Mouse (Mus musculus) MEL (cell line): ENCODE data around the gene Rpusd4. TPM values are rescaled to one million over a fixed set of nuclear protein-coding genes. Genes with fewer than 3 reads are reported as not detected.
A peak's percentile ranks its signal among the peaks of the same experiment; 100 is the strongest.

Experiments used
- DNase-seq: peaks from one replicate; pipeline ENCODE4 v3.0.0; 2011; ENCODE audit warnings: low read depth, low spot score
- H3K27ac ChIP-seq: 2 replicates; pipeline ENCODE4 v1.5.1; 2012; ENCODE audit warnings: low read depth, mild to moderate bottlenecking, control low read depth, low read length, moderate library complexity; ENCODE audit not compliant: control insufficient read depth
- H3K27me3 ChIP-seq, 2 experiments: fragments of 150-350 bp in 1 of 2; sonication (generic) in 1 of 2; 2 replicates each; pipeline ENCODE4 v1.6.1; 2012; ENCODE audit warnings: low read length in 2 of 2, mild to moderate bottlenecking in 2 of 2, improper control_type of control experiment in 1 of 2, moderate library complexity in 1 of 2; ENCODE audit not compliant: insufficient read depth in 2 of 2, control insufficient read depth in 1 of 2
- H3K36me3 ChIP-seq, 2 experiments: 2 replicates each; pipeline ENCODE4 v1.6.1; 2012 to 2014; ENCODE audit warnings: low read length in 2 of 2, improper control_type of control experiment in 1 of 2, inconsistent platforms in 1 of 2, mild to moderate bottlenecking in 1 of 2; ENCODE audit not compliant: insufficient read depth in 2 of 2, control insufficient read depth in 1 of 2
- H3K4me1 ChIP-seq, 2 experiments: fragments of 150-350 bp in 1 of 2; sonication (generic) in 1 of 2; 2 replicates each; pipeline ENCODE4 v1.6.1; 2012; ENCODE audit warnings: low read length in 2 of 2, improper control_type of control experiment in 1 of 2, mild to moderate bottlenecking in 1 of 2; ENCODE audit not compliant: insufficient read depth in 2 of 2, control insufficient read depth in 1 of 2
- H3K4me3 ChIP-seq, 2 experiments: fragments of 150-350 bp in 1 of 2; sonication (generic) in 1 of 2; 2 replicates each; pipeline ENCODE4 v1.5.1; 2012; ENCODE audit warnings: low read depth in 2 of 2, low read length in 2 of 2, mild to moderate bottlenecking in 2 of 2, moderate library complexity in 2 of 2, control low read depth in 1 of 2, improper control_type of control experiment in 1 of 2; ENCODE audit not compliant: control insufficient read depth in 1 of 2, insufficient read depth in 1 of 2
- H3K79me2 ChIP-seq: 2 replicates; pipeline ENCODE4 v1.6.1; 2012; ENCODE audit warnings: mild to moderate bottlenecking, low read length, moderate library complexity; ENCODE audit not compliant: control insufficient read depth, poor library complexity, insufficient read depth
- H3K9ac ChIP-seq: 2 replicates; pipeline ENCODE4 v1.6.1; 2012; ENCODE audit warnings: low read depth, mild to moderate bottlenecking, control low read depth, low read length, moderate library complexity; ENCODE audit not compliant: control insufficient read depth, poor library complexity, severe bottlenecking
- H3K9me3 ChIP-seq: fragments of 150-350 bp; sonication (generic); replicated peaks from 2 replicates; pipeline ENCODE4 v1.6.1; 2012; ENCODE audit warnings: mild to moderate bottlenecking, low read length, improper control_type of control experiment, moderate library complexity; ENCODE audit not compliant: insufficient read depth
- BHLHE40 ChIP-seq: IDR thresholded peaks from 2 replicates; pipeline ENCODE4 v1.6.1; 2012; ENCODE audit warnings: low read depth, mild to moderate bottlenecking, inconsistent platforms, low read length, improper control_type of control experiment, borderline replicate concordance
- CHD1 ChIP-seq: IDR thresholded peaks from 2 replicates; pipeline ENCODE4 v1.6.1; 2012; ENCODE audit warnings: low read depth, mild to moderate bottlenecking, inconsistent platforms, low read length, improper control_type of control experiment
- CHD2 ChIP-seq: IDR thresholded peaks from 2 replicates; pipeline ENCODE4 v1.6.1; 2011; ENCODE audit warnings: low read length, improper control_type of control experiment
- ETS1 ChIP-seq: IDR thresholded peaks from 2 replicates; pipeline ENCODE4 v1.6.1; 2012; ENCODE audit warnings: low read depth, mild to moderate bottlenecking, inconsistent platforms, low read length, improper control_type of control experiment, moderate library complexity
- GABPA ChIP-seq: IDR thresholded peaks from 2 replicates; pipeline ENCODE4 v1.6.1; 2012; ENCODE audit warnings: low read depth, mild to moderate bottlenecking, inconsistent platforms, low read length, improper control_type of control experiment, moderate library complexity
- GATA1 ChIP-seq: IDR thresholded peaks from 2 replicates; pipeline ENCODE4 v1.6.1; 2011; ENCODE audit warnings: low read depth, low read length, improper control_type of control experiment
- HCFC1 ChIP-seq: IDR thresholded peaks from 2 replicates; pipeline ENCODE4 v1.6.1; 2012; ENCODE audit warnings: low read depth, mild to moderate bottlenecking, inconsistent platforms, low read length, improper control_type of control experiment, moderate library complexity
- KAT2A ChIP-seq: conservative IDR thresholded peaks from 2 replicates; pipeline ENCODE4 v1.6.1; 2012; ENCODE audit warnings: low read depth, low read length, improper control_type of control experiment, inconsistent platforms
- MAZ ChIP-seq: IDR thresholded peaks from 2 replicates; pipeline ENCODE4 v1.6.1; 2012; ENCODE audit warnings: low read depth, mild to moderate bottlenecking, inconsistent platforms, low read length, improper control_type of control experiment
- MEF2A ChIP-seq: IDR thresholded peaks from 2 replicates; pipeline ENCODE4 v1.6.1; 2014; ENCODE audit warnings: low read depth, mild to moderate bottlenecking, inconsistent platforms, low read length, improper control_type of control experiment; ENCODE audit not compliant: poor library complexity, insufficient replicate concordance, severe bottlenecking; ENCODE audit errors: extremely low read depth
- MXI1 ChIP-seq: IDR thresholded peaks from 2 replicates; pipeline ENCODE4 v1.6.1; 2011; ENCODE audit warnings: mild to moderate bottlenecking, low read depth, low read length, improper control_type of control experiment
- MYB ChIP-seq: IDR thresholded peaks from 2 replicates; pipeline ENCODE4 v1.6.1; 2011; ENCODE audit warnings: mild to moderate bottlenecking, low read depth, low read length, improper control_type of control experiment
- NELFE ChIP-seq: IDR thresholded peaks from 2 replicates; pipeline ENCODE4 v1.6.1; 2011; ENCODE audit warnings: low read depth, low read length, improper control_type of control experiment
- RCOR1 ChIP-seq: IDR thresholded peaks from 2 replicates; pipeline ENCODE4 v1.6.1; 2012; ENCODE audit warnings: low read depth, mild to moderate bottlenecking, inconsistent platforms, low read length, improper control_type of control experiment
- SIN3A ChIP-seq: IDR thresholded peaks from 2 replicates; pipeline ENCODE4 v1.6.1; 2012; ENCODE audit warnings: low read length, improper control_type of control experiment, inconsistent platforms
- TAL1 ChIP-seq: IDR thresholded peaks from 2 replicates; pipeline ENCODE4 v1.6.1; 2012; ENCODE audit warnings: mild to moderate bottlenecking, inconsistent platforms, low read length, moderate library complexity, mixed read lengths
- TBP ChIP-seq: IDR thresholded peaks from 2 replicates; pipeline ENCODE4 v1.8.0; 2011; ENCODE audit warnings: low read depth, low read length, improper control_type of control experiment
- TCF12 ChIP-seq: IDR thresholded peaks from 2 replicates; pipeline ENCODE4 v1.6.1; 2014; ENCODE audit warnings: low read depth, mild to moderate bottlenecking, inconsistent platforms, low read length, improper control_type of control experiment, moderate library complexity
- UBTF ChIP-seq: IDR thresholded peaks from 2 replicates; pipeline ENCODE4 v1.6.1; 2012; ENCODE audit warnings: low read depth, mild to moderate bottlenecking, inconsistent platforms, low read length, improper control_type of control experiment, moderate library complexity, borderline replicate concordance; ENCODE audit not compliant: insufficient read depth
- USF1 ChIP-seq: IDR thresholded peaks from 2 replicates; pipeline ENCODE4 v1.6.1; 2014; ENCODE audit warnings: low read depth, mild to moderate bottlenecking, inconsistent platforms, low read length, improper control_type of control experiment, moderate library complexity
- ZC3H11A ChIP-seq: IDR thresholded peaks from 2 replicates; pipeline ENCODE4 v1.6.1; 2012; ENCODE audit warnings: low read depth, mild to moderate bottlenecking, inconsistent platforms, low read length, improper control_type of control experiment
- ZMIZ1 ChIP-seq: IDR thresholded peaks from 2 replicates; pipeline ENCODE4 v1.6.1; 2012; ENCODE audit warnings: low read depth, mild to moderate bottlenecking, inconsistent platforms, low read length, improper control_type of control experiment, moderate library complexity
- ZNF384 ChIP-seq: IDR thresholded peaks from 2 replicates; pipeline ENCODE4 v1.6.1; 2012; ENCODE audit warnings: low read depth, mild to moderate bottlenecking, inconsistent platforms, low read length, improper control_type of control experiment
- polyA plus RNA-seq, 2 experiments: library from polyadenylated mRNA; stranded (reverse) in 1 of 2; unstranded in 1 of 2; fragments of >175 nt in 1 of 2; fragments of >200 nt in 1 of 2; gene quantifications; 2 replicates each; pipeline versions ENCODE4 v1.2.1 to v1.2.4; 2012; ENCODE audit warnings: low replicate concordance in 2 of 2, low read depth in 1 of 2; ENCODE audit not compliant: insufficient read length in 2 of 2, insufficient read depth in 1 of 2, missing spikeins in 1 of 2
- total RNA-seq: library from RNA; depleted of rRNA; stranded (reverse); fragments of 300-350 nt; gene quantifications from 2 replicates; pipeline ENCODE4 v1.2.3, GENCODE M21; 2012

Gene Rpusd4
- total and polyA plus RNA-seq, 3 experiments: 36.3 to 40.9 TPM; not detected in 1

DNA sequence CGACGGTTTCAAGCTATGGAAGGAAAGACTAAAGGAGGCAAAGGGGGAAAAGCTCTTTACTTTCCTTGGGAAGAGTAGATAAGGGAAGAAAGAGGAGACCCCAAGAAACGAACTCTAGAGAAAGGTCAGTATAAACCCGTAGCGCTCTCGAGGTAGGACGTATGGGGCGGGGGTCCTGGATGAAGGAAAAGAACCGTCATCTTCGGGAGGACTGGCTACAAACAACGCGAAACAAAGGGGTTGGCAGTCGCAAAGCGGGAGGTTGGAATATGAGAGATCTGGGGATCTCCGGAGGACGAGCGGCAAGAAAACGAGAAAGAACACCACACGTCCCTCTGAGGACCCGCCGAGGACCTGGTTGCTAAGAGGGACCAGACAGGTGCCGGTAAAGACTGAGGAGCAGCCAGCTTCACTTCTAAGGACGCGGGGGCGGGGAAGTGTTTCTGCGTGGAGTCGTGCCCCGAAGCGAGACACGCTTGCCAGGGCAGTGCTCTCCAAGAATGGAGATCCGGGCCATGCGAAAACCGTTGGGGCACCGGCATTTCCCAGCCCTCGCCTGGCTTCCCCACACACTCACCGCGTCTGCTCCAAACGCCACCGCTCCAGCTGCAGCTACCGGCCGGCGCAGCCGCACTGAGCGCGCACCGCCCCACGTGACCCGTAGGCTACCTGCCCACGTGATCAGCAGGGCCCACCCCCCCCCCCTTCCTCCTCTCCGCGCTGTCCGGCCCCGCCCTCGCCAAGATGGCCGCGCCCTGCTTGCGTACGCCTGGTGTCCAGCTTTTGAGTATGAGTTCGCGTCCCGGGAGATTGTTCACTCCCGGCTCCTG is at the start of gene Rpusd4, which contains the start of gene Fam118b (continued):
- TF ChIP-seq ETS1: peak; percentile 53; the same call in 1 of the 2 replicates
- TF ChIP-seq TBP: peak; percentile 72
- peak; percentile 62 for TF ChIP-seq ZMIZ1
- peak; percentile 90 for TF ChIP-seq NELFE
- no peak for TF ChIP-seq ZC3H11A

DNA sequence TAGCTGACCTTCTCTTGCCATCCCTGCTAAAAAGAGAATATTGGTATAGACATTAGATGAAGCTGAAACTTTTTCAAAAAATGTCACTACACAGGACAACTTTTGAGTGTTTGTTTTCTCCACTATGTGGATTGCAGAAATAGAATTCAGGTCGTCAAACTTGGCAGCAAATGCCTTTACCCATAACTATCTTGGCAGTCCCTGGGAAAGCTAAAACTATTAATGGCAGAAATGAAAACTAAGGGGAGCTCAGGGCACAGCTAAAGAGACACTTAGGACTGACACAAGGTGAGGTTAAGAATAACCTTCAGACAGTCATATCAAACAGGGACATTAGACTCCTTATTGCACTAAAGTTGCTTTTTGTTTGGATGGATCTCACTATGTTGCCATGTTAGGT is 49.7 kb upstream of the Rpusd4 start:
- Histone ChIP-seq H3K79me2 (no peaks in the 10 kb centered on the region), H3K27me3 (no peaks in the 10 kb centered on the region), H3K9me3 (no peaks in the 10 kb centered on the region), H3K4me1 (no peaks in the 10 kb centered on the region), H3K36me3 (peaks cover 0 to 4% of the 10 kb centered on the region in 2 experiments; a peak in 2 of 4 replicates), H3K27ac (no peak overlapping the region), H3K9ac (no peak overlapping the region), H3K4me3 (no peak overlapping the region)
- TF ChIP-seq CHD1 (no peak), UBTF (no peak), RCOR1 (no peak), BHLHE40 (no peak), HCFC1 (no peak), ZMIZ1 (no peak), GABPA (no peak), ETS1 (no peak), TCF12 (no peak), MXI1 (no peak), CHD2 (no peak), KAT2A (no peak), TAL1 (no peak), SIN3A (no peak), MAZ (no peak), GATA1 (no peak), MYB (no peak), ZNF384 (no peak), USF1 (no peak), MEF2A (no peak)
- DNase-seq: no peak
